Mouse (Mus musculus): ENCODE measurements around the gene Mpzl1.
A peak's percentile ranks its signal among the peaks of the same experiment; 100 is the strongest.

Gene Mpzl1

GRCm38 (mm10) chr1:165655482-165655881 lies 21.1 kb upstream of the Mpzl1 start:
- DNase-seq (ENCODE audit: low read depth) = no peak

- peak; percentile 46 for DNase-seq (ENCODE audit: low read depth)
Observed at GRCm38 (mm10) chr1:165655022-165655421, 20.7 kb upstream of the Mpzl1 start.

- DNase-seq (ENCODE audit: low read depth) = peak; percentile 54
Observed at GRCm38 (mm10) chr1:165653126-165653885, 19.0 kb upstream of the Mpzl1 start.

GRCm38 (mm10) chr1:165652507-165652906 lies 18.2 kb upstream of the Mpzl1 start:
- no peak for DNase-seq (ENCODE audit: low read depth)

GRCm38 (mm10) chr1:165651158-165651557 lies 16.8 kb upstream of the Mpzl1 start:
- DNase-seq (ENCODE audit: low read depth) = peak; percentile 64

GRCm38 (mm10) chr1:165645102-165645501 lies 10.8 kb upstream of the Mpzl1 start:
- no peak for DNase-seq (ENCODE audit: low read depth)

GRCm38 (mm10) chr1:165643735-165644134 lies 9.4 kb upstream of the Mpzl1 start:
- peak; percentile 56 for DNase-seq (ENCODE audit: low read depth)

GRCm38 (mm10) chr1:165642780-165643311 lies 8.5 kb upstream of the Mpzl1 start:
- peak; percentile 56 for DNase-seq (ENCODE audit: low read depth)

- peak; percentile 87 for DNase-seq (ENCODE audit: low read depth)
Observed at GRCm38 (mm10) chr1:165641786-165642771, 7.7 kb upstream of the Mpzl1 start.

- DNase-seq (ENCODE audit: low read depth) = peak; percentile 86
Observed at GRCm38 (mm10) chr1:165641271-165641771, 7.0 kb upstream of the Mpzl1 start.

GRCm38 (mm10) chr1:165636289-165636688 lies 2.0 kb upstream of the Mpzl1 start:
- no peak for DNase-seq (ENCODE audit: low read depth)

- peak; percentile 19 for DNase-seq (ENCODE audit: low read depth)
Observed at GRCm38 (mm10) chr1:165635055-165635897, 938 bp upstream of the Mpzl1 start.

- DNase-seq (ENCODE audit: low read depth) = no peak
Observed at GRCm38 (mm10) chr1:165633345-165633744, 993 bp downstream of the Mpzl1 start.

- peak; percentile 25 for DNase-seq (ENCODE audit: low read depth)
Observed at GRCm38 (mm10) chr1:165631136-165631535, 3.2 kb downstream of the Mpzl1 start.

GRCm38 (mm10) chr1:165629975-165630374 lies 4.4 kb downstream of the Mpzl1 start:
- peak; percentile 69 for DNase-seq (ENCODE audit: low read depth)

GRCm38 (mm10) chr1:165628603-165629002 lies 5.7 kb downstream of the Mpzl1 start:
- DNase-seq (ENCODE audit: low read depth) = peak; percentile 81

GRCm38 (mm10) chr1:165625896-165626295 lies 8.4 kb downstream of the Mpzl1 start:
- DNase-seq (ENCODE audit: low read depth) = no peak

GRCm38 (mm10) chr1:165625058-165625457 lies 9.3 kb downstream of the Mpzl1 start:
- DNase-seq (ENCODE audit: low read depth) = no peak

GRCm38 (mm10) chr1:165618201-165618624 lies 16.1 kb downstream of the Mpzl1 start:
- DNase-seq (ENCODE audit: low read depth) = no peak

GRCm38 (mm10) chr1:165617166-165617891 lies 17.0 kb downstream of the Mpzl1 start:
- DNase-seq (ENCODE audit: low read depth) = peak; percentile 26

GRCm38 (mm10) chr1:165616652-165617051 lies 17.7 kb downstream of the Mpzl1 start:
- no peak for DNase-seq (ENCODE audit: low read depth)

Measured in 416B (cell line).